ENCODE assay signal across 12 mouse cellular contexts in genomic region chr4:142138356-142139099, GRCm38 (mm10). TPM values are rescaled to one million over a fixed set of nuclear protein-coding genes. Genes with fewer than 3 reads are reported as not detected.
A peak's percentile ranks its signal among the peaks of the same experiment; 100 is the strongest.
DNase-seq lines count a peak whose midpoint lies in the region; ATAC-seq lines count a peak whose summit lies in the region.
"Had no signal": no experiment of that assay in that cellular context is flagged by ENCODE, and none has a peak within 500 bp of the region (broad histone marks: within the 10 kb centered on the region; RNA-seq: fewer than 3 reads in every experiment).

No protein-coding gene starts in this region.

- intact Hi-C loops in left cerebral cortex, postnatal 10 days (cut with DNase I), result no loop called here

- no peak overlapping the region for H3K4me3 ChIP-seq in neural tube, embryonic 15.5 days (replicated peaks)
- no peak overlapping the region for H3K4me3 ChIP-seq in embryonic facial prominence, embryonic 10.5 days
- H3K4me3 ChIP-seq: limb, embryonic 15.5 days had no signal

- 12% methylated on average over 9 of the region's 9 CpGs for WGBS in neural tube, embryonic 15.5 days
- WGBS in embryonic facial prominence, embryonic 10.5 days, result 28% methylated on average over 9 of the region's 9 CpGs

- H3K27ac ChIP-seq in neural tube, embryonic 15.5 days (replicated peaks), result no peak overlapping the region
- peak overlapping the region; percentile 65; the same call in 1 of the 2 replicates for H3K27ac ChIP-seq in embryonic facial prominence, embryonic 10.5 days (replicated peaks)
- H3K27ac ChIP-seq: limb, embryonic 15.5 days had no signal

- H3K9me3 ChIP-seq in neural tube, embryonic 15.5 days (replicated peaks), result no peaks in the 10 kb centered on the region
- no peaks in the 10 kb centered on the region for H3K9me3 ChIP-seq in embryonic facial prominence, embryonic 10.5 days
- H3K9me3 ChIP-seq: limb, embryonic 15.5 days had no signal

- no peak overlapping the region for H3K9ac ChIP-seq in neural tube, embryonic 15.5 days (replicated peaks)
- H3K9ac ChIP-seq: limb, embryonic 15.5 days had no signal

- H3K36me3 ChIP-seq in neural tube, embryonic 15.5 days, result peaks cover 16% of the 10 kb centered on the region; the same call in 1 of the 2 replicates
- peaks cover 33% of the 10 kb centered on the region for H3K36me3 ChIP-seq in embryonic facial prominence, embryonic 10.5 days (replicated peaks)

- no peak overlapping the region for H3K4me2 ChIP-seq in neural tube, embryonic 15.5 days
- H3K4me2 ChIP-seq: limb, embryonic 15.5 days had no signal

- no peaks in the 10 kb centered on the region for H3K27me3 ChIP-seq in neural tube, embryonic 15.5 days (replicated peaks)
- H3K27me3 ChIP-seq in embryonic facial prominence, embryonic 10.5 days (replicated peaks; ENCODE audit: low read depth, poor library complexity, severe bottlenecking), result no peaks in the 10 kb centered on the region
- H3K27me3 ChIP-seq: limb, embryonic 15.5 days had no signal

- DNase-seq in neural tube, embryonic 10.5 days (ENCODE audit: extremely low spot score, low spot score), result peak; percentile 39
- DNase-seq in embryonic facial prominence, embryonic 10.5 days (ENCODE audit: low spot score), result no peak
- peak; percentile 59 for DNase-seq in mesoderm, embryonic 11.5 days (ENCODE audit: low read depth, low spot score)
- DNase-seq in retina, postnatal 1 day, result peak; percentile 70
- no peak for DNase-seq in left cerebral cortex, postnatal 10 days (ENCODE audit: extremely low spot score in 1 of 2, low spot score in 2 of 2)
- DNase-seq in thymus, postnatal 0 days (ENCODE audit: low spot score), result no peak
- no peak for DNase-seq in spleen, postnatal 4 days (ENCODE audit: low spot score in 2 of 2)
- DNase-seq: kidney, adult 11 months; right cerebral cortex, postnatal 25 days had no signal

- peaks cover 8% of the 10 kb centered on the region; the same call in 1 of the 2 replicates for H3K4me1 ChIP-seq in neural tube, embryonic 15.5 days
- H3K4me1 ChIP-seq in embryonic facial prominence, embryonic 10.5 days, result peaks cover 16% of the 10 kb centered on the region

- ATAC-seq in neural tube, embryonic 15.5 days (ENCODE audit: low FRiP score), result no peak
- ATAC-seq: lung, postnatal 0 days had no signal

RNA-seq across cellular contexts. Expression of gene Tmem51, which starts 54.4 kb away (rescaled TPM):
- polyA plus RNA-seq in neural tube, embryonic 15.5 days (2015; fragmentation: Nextera tagmentation; extraction: Ambion mirVana), result 5.9 and 11.0 TPM in 2 replicates
- polyA plus RNA-seq in embryonic facial prominence, embryonic 10.5 days (2016; fragmentation: Nextera tagmentation; extraction: Ambion mirVana), result 9.5 and 9.7 TPM in 2 replicates
- total RNA-seq in left cerebral cortex, postnatal 10 days (2021), result 1 to 10 TPM; 6.4 to 7.2 TPM
- polyA plus RNA-seq in thymus, postnatal 0 days (2015; fragmentation: Nextera tagmentation; extraction: Ambion mirVana), result 13.4 and 14.8 TPM in 2 replicates

Comparison
In these comparisons a context has a peak if more than half of its experiments do, and no peak if none do; other contexts are left out.
1. DNase-seq: peak in neural tube, embryonic 10.5 days (single experiment), mesoderm, embryonic 11.5 days (single experiment) and retina, postnatal 1 day (single experiment); none in embryonic facial prominence, embryonic 10.5 days (single experiment), left cerebral cortex, postnatal 10 days (0 of 2), thymus, postnatal 0 days (single experiment) and spleen, postnatal 4 days (0 of 2).